Comparison of ENCODE assay signal across 8 mouse cellular contexts in genomic region chr13:24481615-24482295, GRCm38 (mm10).
DNase-seq lines count a peak whose midpoint lies in the region; ATAC-seq lines count a peak whose summit lies in the region.

No protein-coding gene starts in this region.

- no peak overlapping the region for H3K4me3 ChIP-seq in midbrain, embryonic 13.5 days (replicated peaks)
- H3K4me3 ChIP-seq in stomach, embryonic 15.5 days (replicated peaks) = no peak overlapping the region

- no peaks in the 10 kb centered on the region for H3K9me3 ChIP-seq in midbrain, embryonic 13.5 days
- H3K9me3 ChIP-seq in stomach, embryonic 15.5 days = no peaks in the 10 kb centered on the region

- H3K36me3 ChIP-seq in midbrain, embryonic 13.5 days = no peaks in the 10 kb centered on the region
- no peaks in the 10 kb centered on the region for H3K36me3 ChIP-seq in stomach, embryonic 15.5 days

- peak; percentile 27 to 39 for DNase-seq in spleen, adult 18-20 months
- no peak for DNase-seq in spleen, adult 12 weeks (ENCODE audit: low spot score)
- peak; percentile 72 to 75 for DNase-seq in cerebellum, postnatal 10 days
- peak; percentile 34 to 85 for DNase-seq in frontal cortex, adult 2 months (ENCODE audit: extremely low spot score in 1 of 2, low spot score in 1 of 2)
- peak; percentile 23 to 34 for DNase-seq in left cerebral cortex, adult 8-10 months (ENCODE audit: low spot score in 2 of 2)

- no peaks in the 10 kb centered on the region for H3K4me1 ChIP-seq in midbrain, embryonic 13.5 days (replicated peaks)
- H3K4me1 ChIP-seq in stomach, embryonic 15.5 days = no peaks in the 10 kb centered on the region

- WGBS in midbrain, embryonic 13.5 days = 61% methylated on average over 10 of the region's 10 CpGs
- 58% methylated on average over 10 of the region's 10 CpGs for WGBS in stomach, embryonic 15.5 days

- no peak overlapping the region for H3K4me2 ChIP-seq in midbrain, embryonic 13.5 days (replicated peaks)
- H3K4me2 ChIP-seq in stomach, embryonic 15.5 days = no peak overlapping the region

- H3K27me3 ChIP-seq in midbrain, embryonic 13.5 days = no peaks in the 10 kb centered on the region
- no peaks in the 10 kb centered on the region for H3K27me3 ChIP-seq in stomach, embryonic 15.5 days (replicated peaks)

- no peak overlapping the region for H3K27ac ChIP-seq in midbrain, embryonic 13.5 days
- no peak overlapping the region for H3K27ac ChIP-seq in stomach, embryonic 15.5 days

- no peak overlapping the region for H3K9ac ChIP-seq in midbrain, embryonic 13.5 days (replicated peaks)
- H3K9ac ChIP-seq in stomach, embryonic 15.5 days = peak overlapping the region; percentile 12; the same call in 1 of the 2 replicates

- peak; percentile 78 for ATAC-seq in inflammation-experienced regulatory T-cells, adult 6 months
- peak; percentile 89 for ATAC-seq in midbrain, embryonic 13.5 days
- ATAC-seq in stomach, embryonic 15.5 days (ENCODE audit: insufficient read depth, low FRiP score, low read depth) = peak; percentile 53; the same call in 1 of the 2 replicates
